Mouse (Mus musculus) thymus, adult 2 months (tissue): ENCODE data around the gene Trank1.

Source experiments
- CTCF ChIP-seq: fragments of 200-500 bp; IDR thresholded peaks from 2 replicates; pipeline ENCODE4 v1.5.1; 2012; ENCODE audit warnings: mild to moderate bottlenecking, control low read depth, low read length, moderate library complexity, borderline replicate concordance; ENCODE audit not compliant: control insufficient read depth, poor library complexity, insufficient read depth; ENCODE audit errors: extremely low read depth
- POLR2A ChIP-seq: fragments of 200-500 bp; IDR thresholded peaks from 2 replicates; pipeline ENCODE4 v1.6.1; 2012; ENCODE audit warnings: mild to moderate bottlenecking, low read length, control low read depth, moderate library complexity; ENCODE audit not compliant: control insufficient read depth, poor library complexity, insufficient read depth; ENCODE audit errors: extremely low read depth

DNA sequence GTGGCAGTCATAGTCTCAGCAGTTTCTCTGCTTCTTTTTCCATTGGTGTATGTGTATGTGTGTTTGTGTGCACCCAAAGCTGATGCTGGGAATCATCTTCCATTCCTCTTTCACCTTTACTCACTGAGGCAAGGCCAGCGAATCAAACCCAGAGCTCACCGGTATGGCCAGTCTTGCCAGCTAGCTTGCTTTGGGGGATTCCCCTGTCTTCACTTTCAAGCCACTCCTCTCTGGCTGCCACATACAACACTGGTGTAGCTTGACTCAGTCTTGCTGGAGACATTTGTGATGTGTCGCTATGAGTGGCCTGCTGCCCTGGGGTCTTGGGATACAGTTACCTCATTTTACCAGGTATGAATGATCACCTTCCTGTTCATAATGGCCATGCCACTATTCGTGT, 76.0 kb downstream of the Trank1 start:
- no peak for TF ChIP-seq CTCF
- TF ChIP-seq POLR2A = no peak
